Mouse (Mus musculus): Measurements from ENCODE around the gene Nras. TPM values are rescaled to one million over a fixed set of nuclear protein-coding genes. Genes with fewer than 3 reads are reported as not detected.
A peak's percentile ranks its signal among the peaks of the same experiment; 100 is the strongest.

Gene Nras
- total RNA-seq, 2 experiments from 2014 or later: 71.1 to 75.5 TPM

- no peak for DNase-seq
Measured at GRCm38 (mm10) chr3:103099667-103100066, 41.6 kb downstream of the Nras start.

DNA sequence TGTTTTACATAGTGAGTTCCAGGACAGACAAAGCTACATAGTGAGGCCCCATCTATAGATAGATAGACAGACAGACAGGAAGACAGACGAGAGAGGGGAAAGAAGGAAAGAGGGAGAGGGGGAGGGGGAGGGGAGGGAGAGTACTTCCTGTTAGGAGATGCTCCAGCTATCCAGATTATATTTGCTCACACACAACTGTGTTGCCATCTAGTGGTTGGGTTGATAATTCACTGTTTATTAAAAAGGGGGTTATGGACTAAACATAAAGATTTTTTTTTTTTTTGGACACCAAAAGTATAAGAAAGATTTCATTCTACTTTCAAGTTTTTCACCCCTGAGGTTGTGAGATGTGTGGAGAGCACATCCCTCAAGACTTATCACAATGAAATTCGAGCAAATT lies 42.6 kb downstream of the Nras start:
- no peak for DNase-seq

DNA sequence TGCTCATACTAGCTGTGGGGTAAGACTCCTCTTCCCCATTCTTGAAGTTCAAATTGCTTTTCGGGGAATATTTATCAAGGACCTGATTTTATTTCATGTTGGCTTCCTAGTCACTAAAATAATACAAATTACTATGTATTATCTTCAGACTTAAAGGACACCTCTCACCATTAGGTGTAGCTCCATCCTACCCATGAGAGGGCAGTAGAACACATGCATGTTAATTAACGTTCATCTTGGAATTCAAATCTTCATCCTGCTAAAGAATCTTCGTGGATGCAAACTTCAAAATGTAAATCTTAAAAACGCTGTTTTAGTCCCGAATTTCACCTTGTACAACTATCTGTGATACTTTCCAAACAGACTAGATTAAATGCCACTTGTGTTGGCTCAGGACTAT lies 43.1 kb downstream of the Nras start:
- DNase-seq: no peak

DNA sequence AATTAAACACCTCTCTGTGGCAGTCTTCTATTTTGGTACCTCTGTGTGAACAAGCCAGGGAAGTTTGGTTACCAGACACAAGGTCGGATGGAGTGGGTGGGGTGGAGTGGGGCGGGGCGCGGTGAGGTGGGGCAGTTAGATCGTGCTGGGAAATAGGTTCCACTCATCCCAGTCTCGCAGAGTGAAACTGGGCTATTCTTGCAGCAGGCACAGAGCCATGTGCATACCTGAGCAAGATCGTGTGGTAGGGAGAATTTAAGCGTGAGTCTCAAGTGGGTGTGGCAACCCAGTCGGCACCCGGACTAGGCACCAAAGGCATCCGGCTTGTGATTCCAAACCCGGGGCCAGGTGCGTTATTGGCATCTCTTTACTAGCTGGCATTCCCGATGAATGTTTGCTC lies 43.8 kb downstream of the Nras start:
- DNase-seq: no peak

- peak; percentile 64 to 69 for DNase-seq
Measured at GRCm38 (mm10) chr3:103102454-103103390, 44.6 kb downstream of the Nras start, which contains the start of gene Dennd2c. Dennd2c (plus strand) TSS chr3:103102604.

GRCm38 (mm10) chr3:103107565-103108240 lies 49.6 kb downstream of the Nras start:
- DNase-seq: no peak

DNA sequence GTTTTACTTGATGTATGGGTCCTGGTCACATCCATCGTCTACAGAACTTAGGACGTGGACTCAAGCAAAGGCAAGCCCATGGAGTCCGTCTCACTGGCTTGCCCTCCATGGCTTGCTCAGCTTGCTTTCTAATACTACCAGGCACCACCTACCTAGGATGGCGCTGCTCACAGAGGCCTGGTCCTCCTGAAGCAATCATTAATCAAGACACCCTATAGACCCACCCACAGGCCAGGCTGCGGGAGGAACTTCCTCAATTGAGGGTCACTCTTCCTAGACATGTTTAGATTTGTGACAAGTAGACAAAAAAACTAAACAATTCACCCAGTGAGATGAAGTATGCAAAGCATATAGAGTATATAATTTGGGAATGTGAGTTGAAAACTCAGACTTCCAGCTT lies 54.1 kb downstream of the Nras start:
- no peak for DNase-seq

Other genes with a start within 250 kb of the Nras start
- not detected for gene Sycp1, start 122.2 kb upstream of the Nras start, total RNA-seq (2021)
- not detected for gene Nr1h5, start 94.2 kb upstream of the Nras start, total RNA-seq (2021)
- 10 to 100 TPM; 76.7 to 78.5 TPM for gene Sike1, start 62.6 kb upstream of the Nras start, total RNA-seq (2021)
- gene Csde1, start 37.9 kb upstream of the Nras start, total RNA-seq (2021): 100 to 1,000 TPM; 240 to 246 TPM
- not detected for gene Ampd1, start 15.7 kb downstream of the Nras start, total RNA-seq (2021)
- gene Dennd2c, start 44.3 kb downstream of the Nras start, total RNA-seq (2021): under 1 TPM; 0.70 to 0.76 TPM
- gene Bcas2, start 113.4 kb downstream of the Nras start, total RNA-seq (2021): 10 to 100 TPM; 69.3 to 70.2 TPM
- gene Trim33, start 221.0 kb downstream of the Nras start, total RNA-seq (2021): 10 to 100 TPM; 51.4 to 55.0 TPM